In genomic region chr15:87543599-87544338, GRCm38 (mm10) we compare ENCODE assay signal across 8 mouse cellular contexts. TPM values are rescaled to one million over a fixed set of nuclear protein-coding genes. Genes with fewer than 3 reads are reported as not detected.
DNase-seq lines count a peak whose midpoint lies in the region; ATAC-seq and TF ChIP-seq lines count a peak whose summit lies in the region.

Gene Fam19a5, plus strand, starts transcription at chr15:87544299.

- H3K27me3 ChIP-seq in heart, embryonic 15.5 days = peaks cover 89% of the 10 kb centered on the region
- peaks cover 50% of the 10 kb centered on the region for H3K27me3 ChIP-seq in forebrain, embryonic 10.5 days (ENCODE audit: poor library complexity, severe bottlenecking)
- no peaks in the 10 kb centered on the region for H3K27me3 ChIP-seq in midbrain, embryonic 16.5 days (ENCODE audit: control insufficient read depth, insufficient read depth, low read depth, low read length)

- H3K9ac ChIP-seq in heart, embryonic 15.5 days = 0 out of 2 replicates have a peak within 1 kb of the TSS, but pooled peaks have one; percentile 7
- H3K9ac ChIP-seq in midbrain, embryonic 16.5 days (ENCODE audit: low read depth, low read length) = peak within 1 kb of the TSS; percentile 94

- H3K36me3 ChIP-seq in heart, embryonic 15.5 days = no peaks in the 10 kb centered on the region
- no peaks in the 10 kb centered on the region for H3K36me3 ChIP-seq in forebrain, embryonic 10.5 days (replicated peaks)
- H3K36me3 ChIP-seq in midbrain, embryonic 16.5 days (ENCODE audit: control insufficient read depth, insufficient read depth, low read length) = no peaks in the 10 kb centered on the region

- TF ChIP-seq CTCF in brain, embryonic 14.5 days (IDR thresholded peaks at IDR 0.05; ENCODE audit: borderline replicate concordance, extremely low read depth, insufficient read depth, insufficient read length) = peak; percentile 64

- intact Hi-C loops in heart, postnatal 36 days (cut with DNase I) = loop anchor here (5.0 kb wide), 2 partner anchors 1136 to 1301 kb away; no protein-coding TSS in a partner anchor

- ATAC-seq in heart, embryonic 15.5 days (replicated peaks; ENCODE audit: insufficient number of reproducible peaks, insufficient read depth, low FRiP score, low read depth) = no peak; the same call in 1 of the 2 replicates
- peak; percentile 80 for ATAC-seq in midbrain, embryonic 16.5 days
- ATAC-seq in granulocyte monocyte progenitor cell, adult 5-6 weeks (replicated peaks; ENCODE audit: poor library complexity, severe bottlenecking) = no peak

- WGBS in heart, embryonic 15.5 days = 2% methylated on average over 36 of the region's 67 CpGs
- 1% methylated on average over 57 of the region's 67 CpGs for WGBS in forebrain, embryonic 10.5 days
- WGBS in midbrain, embryonic 16.5 days = 2% methylated on average over 39 of the region's 67 CpGs

- H3K27ac ChIP-seq in heart, embryonic 15.5 days = no peak within 1 kb of the TSS
- H3K27ac ChIP-seq in forebrain, embryonic 10.5 days = peak within 1 kb of the TSS; percentile 90
- peak within 1 kb of the TSS; percentile 85 for H3K27ac ChIP-seq in midbrain, embryonic 16.5 days (ENCODE audit: low read length)

- DNase-seq in heart, postnatal 36 days = no peak
- DNase-seq in brain, embryonic 14.5 days (ENCODE audit: low read depth) = peak; percentile 92
- peak; percentile 67 for DNase-seq in forebrain, embryonic 10.5 days (ENCODE audit: extremely low spot score, low spot score)
- peak; percentile 37 to 47 for DNase-seq in layer of hippocampus, postnatal 25 days (ENCODE audit: extremely low spot score in 1 of 2, low spot score in 1 of 2)
- DNase-seq in gastrocnemius, adult 8-10 months (ENCODE audit: low spot score in 2 of 2) = no peak

- H3K9me3 ChIP-seq in heart, embryonic 15.5 days (replicated peaks) = no peaks in the 10 kb centered on the region
- H3K9me3 ChIP-seq in forebrain, embryonic 10.5 days = no peaks in the 10 kb centered on the region
- no peaks in the 10 kb centered on the region for H3K9me3 ChIP-seq in midbrain, embryonic 16.5 days (replicated peaks; ENCODE audit: control insufficient read depth, low read length, poor library complexity, severe bottlenecking)

- H3K4me1 ChIP-seq in heart, embryonic 15.5 days (replicated peaks) = peaks cover 13% of the 10 kb centered on the region
- peaks cover 52% of the 10 kb centered on the region for H3K4me1 ChIP-seq in forebrain, embryonic 10.5 days
- H3K4me1 ChIP-seq in midbrain, embryonic 16.5 days (ENCODE audit: control insufficient read depth, insufficient read depth, low read length) = peaks cover 30% of the 10 kb centered on the region

- peak within 1 kb of the TSS; percentile 86 for H3K4me2 ChIP-seq in heart, embryonic 15.5 days
- peak within 1 kb of the TSS; percentile 77 for H3K4me2 ChIP-seq in midbrain, embryonic 16.5 days (ENCODE audit: low read length)

- H3K4me3 ChIP-seq in heart, embryonic 15.5 days = peak within 1 kb of the TSS; percentile 50
- H3K4me3 ChIP-seq in forebrain, embryonic 10.5 days = peak within 1 kb of the TSS; percentile 80
- H3K4me3 ChIP-seq in midbrain, embryonic 16.5 days (ENCODE audit: low read depth, low read length) = peak within 1 kb of the TSS; percentile 89

- no peak for TF ChIP-seq POLR2A in brain, embryonic 14.5 days (IDR thresholded peaks at IDR 0.05; ENCODE audit: borderline replicate concordance, extremely low read depth, insufficient read depth, insufficient read length, poor library complexity, severe bottlenecking)

RNA-seq across cellular contexts. Expression of gene Fam19a5, which starts in this region (rescaled TPM):
- polyA plus RNA-seq in heart, embryonic 15.5 days (2015; fragmentation: Nextera tagmentation; extraction: Ambion mirVana) = 0.53 and 0.91 TPM in 2 replicates
- total RNA-seq in heart, postnatal 36 days (2021) = 1 to 10 TPM; 2.6 to 3.8 TPM
- polyA plus RNA-seq in brain, embryonic 14.5 days (2012; rRNA removed) = 60.4 and 69.0 TPM in 2 replicates
- 5.3 and 6.1 TPM in 2 replicates for polyA plus RNA-seq in forebrain, embryonic 10.5 days (2016; fragmentation: Nextera tagmentation; extraction: Ambion mirVana)
- total RNA-seq in layer of hippocampus, postnatal 25 days (2021) = 100 to 1,000 TPM; 130 to 140 TPM
- polyA plus RNA-seq in midbrain, embryonic 16.5 days (2015; fragmentation: Nextera tagmentation; extraction: Ambion mirVana) = 25.4 and 28.5 TPM in 2 replicates
- total RNA-seq in granulocyte monocyte progenitor cell, adult 5-6 weeks (2014; fragmentation: Nextera tagmentation) = not detected in 2 replicates
- total RNA-seq in granulocyte monocyte progenitor cell, adult 5-6 weeks (2017) = not detected in 2 replicates
- total RNA-seq in gastrocnemius, adult 8-10 months (2022) = 1 to 10 TPM; 2.4 to 4.3 (median 3.1) TPM

Comparison
In these comparisons a context has a peak if more than half of its experiments do, and no peak if none do; other contexts are left out.
1. RNA of gene Fam19a5 (total RNA-seq): 130 to 140 TPM in layer of hippocampus, postnatal 25 days; 2.6 to 3.8 TPM in heart, postnatal 36 days, 2.4 to 4.3 TPM in gastrocnemius, adult 8-10 months and not detected in granulocyte monocyte progenitor cell, adult 5-6 weeks; every median in the first group is over 10 times any median in the second.
2. DNase-seq: peak in brain, embryonic 14.5 days (single experiment), forebrain, embryonic 10.5 days (single experiment) and layer of hippocampus, postnatal 25 days (2 of 2); none in heart, postnatal 36 days (0 of 2) and gastrocnemius, adult 8-10 months (0 of 2).
3. Peak in every context shown above with its lines, with median percentiles within 50 percentile points of each other: H3K4me3 ChIP-seq.